ENCODE assay signal across 18 mouse cellular contexts in the genomic region with DNA sequence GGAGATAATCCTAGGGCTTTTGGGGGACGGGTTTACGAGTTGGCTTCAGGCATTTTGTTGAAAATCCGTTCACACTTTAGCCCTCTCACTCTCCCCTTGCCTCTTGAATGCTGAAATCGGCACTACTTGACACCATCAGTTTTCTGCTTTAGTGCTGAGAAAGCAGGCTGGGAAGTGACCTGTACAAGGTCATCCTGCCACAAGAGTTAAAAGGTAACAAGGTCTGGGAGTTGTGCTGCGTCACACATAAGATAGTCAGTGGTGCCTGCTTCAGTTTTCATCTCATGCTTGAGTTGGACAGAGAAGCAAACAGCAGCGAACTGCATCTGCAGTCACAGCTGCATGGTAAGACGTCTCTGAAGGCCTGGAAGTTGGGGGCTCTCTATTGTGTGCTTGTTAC. TPM values are rescaled to one million over a fixed set of nuclear protein-coding genes. Genes with fewer than 3 reads are reported as not detected.
DNase-seq lines count a peak whose midpoint lies in the region; ATAC-seq and TF ChIP-seq lines count a peak whose summit lies in the region.
"Had no signal": no experiment of that assay in that cellular context is flagged by ENCODE, and none has a peak within 500 bp of the region (broad histone marks: within the 10 kb centered on the region; RNA-seq: fewer than 3 reads in every experiment).

No protein-coding gene starts in this region.

- H3K4me2 ChIP-seq in heart, embryonic 13.5 days: no peak overlapping the region
- no peak overlapping the region for H3K4me2 ChIP-seq in heart, embryonic 16.5 days (ENCODE audit: low read depth, low read length)
- no peak overlapping the region for H3K4me2 ChIP-seq in midbrain, embryonic 15.5 days
- H3K4me2 ChIP-seq: forebrain, embryonic 15.5 days; limb, embryonic 15.5 days; midbrain, embryonic 13.5 days had no signal

- peaks cover 63% of the 10 kb centered on the region for H3K4me1 ChIP-seq in heart, embryonic 13.5 days
- H3K4me1 ChIP-seq in heart, embryonic 16.5 days (ENCODE audit: control insufficient read depth, insufficient read depth, low read length): peaks cover 51% of the 10 kb centered on the region
- H3K4me1 ChIP-seq in midbrain, embryonic 15.5 days: no peaks in the 10 kb centered on the region
- H3K4me1 ChIP-seq: midbrain, embryonic 13.5 days had no signal

- H3K36me3 ChIP-seq in heart, embryonic 13.5 days: peaks cover 19% of the 10 kb centered on the region
- peaks cover 2% of the 10 kb centered on the region; the same call in 1 of the 2 replicates for H3K36me3 ChIP-seq in heart, embryonic 16.5 days (ENCODE audit: control insufficient read depth, insufficient read depth)
- H3K36me3 ChIP-seq in midbrain, embryonic 15.5 days (replicated peaks): no peaks in the 10 kb centered on the region
- H3K36me3 ChIP-seq: forebrain, embryonic 15.5 days; midbrain, embryonic 13.5 days had no signal

- 51% methylated on average over 7 of the region's 7 CpGs for WGBS in heart, embryonic 13.5 days
- 50% methylated on average over 7 of the region's 7 CpGs for WGBS in heart, embryonic 16.5 days
- 77% methylated on average over 7 of the region's 7 CpGs for WGBS in midbrain, embryonic 15.5 days

- H3K27me3 ChIP-seq in heart, embryonic 13.5 days (replicated peaks): no peaks in the 10 kb centered on the region
- no peaks in the 10 kb centered on the region for H3K27me3 ChIP-seq in heart, embryonic 16.5 days (ENCODE audit: control insufficient read depth, insufficient read depth, low read length)
- H3K27me3 ChIP-seq in midbrain, embryonic 15.5 days (replicated peaks): no peaks in the 10 kb centered on the region
- H3K27me3 ChIP-seq: CH12.LX; forebrain, embryonic 15.5 days; limb, embryonic 15.5 days; midbrain, embryonic 13.5 days had no signal

- no peak overlapping the region for H3K4me3 ChIP-seq in heart, embryonic 13.5 days
- no peak overlapping the region for H3K4me3 ChIP-seq in layer of hippocampus, adult 2 months
- H3K4me3 ChIP-seq in heart, embryonic 16.5 days (ENCODE audit: low read length): no peak overlapping the region
- no peak overlapping the region for H3K4me3 ChIP-seq in midbrain, embryonic 15.5 days
- H3K4me3 ChIP-seq: forebrain, embryonic 15.5 days; limb, embryonic 15.5 days; midbrain, embryonic 13.5 days had no signal

- H3K9ac ChIP-seq in heart, embryonic 13.5 days: no peak overlapping the region
- H3K9ac ChIP-seq in heart, embryonic 16.5 days (ENCODE audit: low read length): no peak overlapping the region
- H3K9ac ChIP-seq in midbrain, embryonic 15.5 days: no peak overlapping the region
- H3K9ac ChIP-seq: forebrain, embryonic 15.5 days; limb, embryonic 15.5 days; midbrain, embryonic 13.5 days had no signal

- no peak for TF ChIP-seq CTCF in layer of hippocampus, adult 2 months (conservative IDR thresholded peaks at IDR 0.05)

- no peak for DNase-seq in heart, adult 9 months (ENCODE audit: low spot score in 2 of 2)
- DNase-seq in layer of hippocampus, adult 2 months (ENCODE audit: low spot score in 2 of 2): no peak
- no peak for DNase-seq in layer of hippocampus, adult 9-11 months
- DNase-seq in induced T-regulatory cell, adult 2 months (ENCODE audit: low read depth): peak; percentile 46
- DNase-seq: adrenal gland, postnatal 10 days; cerebellum, adult 9-11 months; embryo, embryonic 11 days; lung, postnatal 36 days; right cerebral cortex, adult 18-20 months; spleen, adult 18-20 months; thymus, postnatal 14 days had no signal

- H3K27ac ChIP-seq in heart, embryonic 13.5 days (replicated peaks): peak overlapping the region; percentile 60
- H3K27ac ChIP-seq in layer of hippocampus, adult 2 months: peak overlapping the region; percentile 76
- H3K27ac ChIP-seq in heart, embryonic 16.5 days (ENCODE audit: low read length): peak overlapping the region; percentile 68
- H3K27ac ChIP-seq in midbrain, embryonic 15.5 days: no peak overlapping the region
- H3K27ac ChIP-seq: forebrain, embryonic 15.5 days; limb, embryonic 15.5 days; midbrain, embryonic 13.5 days had no signal

- H3K9me3 ChIP-seq in heart, embryonic 13.5 days: no peaks in the 10 kb centered on the region
- no peaks in the 10 kb centered on the region for H3K9me3 ChIP-seq in heart, embryonic 16.5 days (replicated peaks; ENCODE audit: control insufficient read depth, low read length)
- H3K9me3 ChIP-seq in midbrain, embryonic 15.5 days: no peaks in the 10 kb centered on the region
- H3K9me3 ChIP-seq: forebrain, embryonic 15.5 days; limb, embryonic 15.5 days; midbrain, embryonic 13.5 days had no signal

- no peak for ATAC-seq in heart, embryonic 13.5 days (ENCODE audit: extremely low read depth, insufficient number of reproducible peaks, low FRiP score, low TSS enrichment)
- no peak for ATAC-seq in heart, embryonic 16.5 days (replicated peaks; ENCODE audit: extremely low read depth, insufficient read depth, low FRiP score)
- no peak for ATAC-seq in midbrain, embryonic 15.5 days (replicated peaks)
- ATAC-seq: forebrain, embryonic 15.5 days; midbrain, embryonic 13.5 days had no signal

RNA-seq across cellular contexts. Expression of a gene that starts 57.5 kb away (rescaled TPM):
- 120 and 121 TPM in 2 replicates for polyA plus RNA-seq in heart, embryonic 13.5 days (2015; fragmentation: Nextera tagmentation; extraction: Ambion mirVana)
- total RNA-seq in layer of hippocampus, adult 2 months (2021): 100 to 1,000 TPM; 125 to 129 TPM
- polyA plus RNA-seq in heart, embryonic 16.5 days (2015; fragmentation: Nextera tagmentation; extraction: Ambion mirVana): 107 and 109 TPM in 2 replicates
- 30.2 and 33.6 TPM in 2 replicates for polyA plus RNA-seq in midbrain, embryonic 15.5 days (2015; fragmentation: Nextera tagmentation; extraction: Ambion mirVana)
